Mouse (Mus musculus) kidney, embryonic 15.5 days (tissue): ENCODE data around the gene 1700023F06Rik. TPM values are rescaled to one million over a fixed set of nuclear protein-coding genes. Genes with fewer than 3 reads are reported as not detected.

Experiments used
- polyA plus RNA-seq: library from polyadenylated mRNA; unstranded; fragments of >200 nt; fragmentation: Nextera tagmentation; extraction: Ambion mirVana; gene quantifications from 2 replicates; pipeline ENCODE4 v1.2.1, GENCODE M21; 2015

The 1700023F06Rik gene
- polyA plus RNA-seq, 1 experiment from 2014 or later = 0.42 TPM

Other genes starting within 250 kb of the 1700023F06Rik start
- 59.2 and 63.2 TPM in 2 replicates for gene Nmt1, start 180.4 kb downstream of the 1700023F06Rik start, polyA plus RNA-seq
- gene Dcakd, start 180.2 kb downstream of the 1700023F06Rik start, polyA plus RNA-seq = 165 and 187 TPM in 2 replicates
- gene Plcd3, start 106.9 kb downstream of the 1700023F06Rik start, polyA plus RNA-seq = 6.2 and 6.4 TPM in 2 replicates
- gene Acbd4, start 106.9 kb downstream of the 1700023F06Rik start, polyA plus RNA-seq = 19.4 and 25.3 TPM in 2 replicates
- 5.0 and 5.5 TPM in 2 replicates for gene Hexim1, start 92.3 kb downstream of the 1700023F06Rik start, polyA plus RNA-seq
- gene Hexim2, start 76.1 kb downstream of the 1700023F06Rik start, polyA plus RNA-seq = 9.2 and 10.7 TPM in 2 replicates
- 2.2 and 3.8 TPM in 2 replicates for gene Fmnl1, start 37.5 kb downstream of the 1700023F06Rik start, polyA plus RNA-seq
- not detected in 2 replicates for gene Spata32, start 9.9 kb upstream of the 1700023F06Rik start, polyA plus RNA-seq
- 4.3 and 4.9 TPM in 2 replicates for gene Map3k14, start 58.9 kb upstream of the 1700023F06Rik start, polyA plus RNA-seq
- gene Arhgap27, start 155.1 kb upstream of the 1700023F06Rik start, polyA plus RNA-seq = 15.8 and 17.2 TPM in 2 replicates
- 7.4 and 8.2 TPM in 2 replicates for gene Plekhm1, start 204.1 kb upstream of the 1700023F06Rik start, polyA plus RNA-seq